Mouse (Mus musculus) lung, embryonic 16.5 days (tissue): ENCODE results near the gene Lsm3. TPM values are rescaled to one million over a fixed set of nuclear protein-coding genes. Genes with fewer than 3 reads are reported as not detected.

Source experiments
- ATAC-seq: fragments of 200-750 bp; cut with Nextera tagmentation; 2 replicates; pipeline ENCODE4 v1.8.0; 2017; ENCODE audit warnings: low read depth, mild to moderate bottlenecking, moderate library complexity
- H3K27ac ChIP-seq: fragments of 300-500 bp; sonication (generic); 2 replicates; pipeline ENCODE4 v1.5.1; 2014; ENCODE audit warnings: mild to moderate bottlenecking, control low read depth, low read length
- H3K27me3 ChIP-seq: fragments of 300-500 bp; sonication (generic); 2 replicates; pipeline ENCODE4 v1.6.1; 2014; ENCODE audit warnings: low read depth, low read length, mixed read lengths; ENCODE audit not compliant: control insufficient read depth, insufficient read depth
- H3K36me3 ChIP-seq: fragments of 300-500 bp; sonication (generic); 2 replicates; pipeline ENCODE4 v1.6.1; 2014; ENCODE audit warnings: low read length; ENCODE audit not compliant: control insufficient read depth, insufficient read depth
- H3K4me1 ChIP-seq: fragments of 300-500 bp; sonication (generic); replicated peaks from 2 replicates; pipeline ENCODE4 v1.6.1; 2014; ENCODE audit warnings: low read length, mixed read lengths; ENCODE audit not compliant: control insufficient read depth, insufficient read depth
- H3K4me2 ChIP-seq: fragments of 300-500 bp; sonication (generic); 2 replicates; pipeline ENCODE4 v1.6.1; 2014; ENCODE audit warnings: low read depth, low read length, control low read depth
- H3K4me3 ChIP-seq: fragments of 300-500 bp; sonication (generic); 2 replicates; pipeline ENCODE4 v1.5.1; 2014; ENCODE audit warnings: mild to moderate bottlenecking, low read length, control low read depth
- H3K9ac ChIP-seq: fragments of 300-500 bp; sonication (generic); 2 replicates; pipeline ENCODE4 v1.6.1; 2014; ENCODE audit warnings: low read length, control low read depth
- H3K9me3 ChIP-seq: fragments of 300-500 bp; sonication (generic); 2 replicates; pipeline ENCODE4 v1.6.1; 2016; ENCODE audit warnings: low read length; ENCODE audit not compliant: control insufficient read depth
- WGBS: fragments of 180-500 bp; shearing (Covaris S2); extraction: QIAGEN DNeasy Blood & Tissue Kit; methylation state at CpG from one replicate; pipeline ENCODE4 v1.1.7; 2014; 5-methylcytosine and 5-hydroxymethylcytosine counted together
- polyA plus RNA-seq: library from polyadenylated mRNA; unstranded; fragments of >200 nt; fragmentation: Nextera tagmentation; extraction: Ambion mirVana; gene quantifications from 2 replicates; pipeline ENCODE4 v1.2.1, GENCODE M21; 2015

The Lsm3 gene
- polyA plus RNA-seq, 1 experiment from 2014 or later: 255 TPM

DNA sequence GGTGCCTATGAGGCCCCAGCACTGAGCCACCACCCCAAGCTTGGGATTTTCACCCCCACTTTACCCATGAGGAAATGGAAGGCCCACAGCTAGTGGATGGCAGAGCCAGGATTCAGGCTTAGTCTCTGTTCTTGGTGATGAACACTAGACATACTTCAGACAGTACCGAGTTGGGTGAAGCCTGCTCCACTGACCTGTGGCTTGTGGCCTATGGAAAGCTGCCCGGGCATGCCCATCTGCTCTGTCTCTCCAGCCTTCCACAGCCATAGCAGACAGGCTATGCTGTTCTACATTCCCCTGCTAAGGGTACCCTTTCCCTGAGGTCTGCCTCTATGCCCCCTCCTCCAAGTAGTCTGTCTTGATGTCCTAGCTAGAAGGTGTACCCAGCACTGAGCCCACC, 39.2 kb upstream of the Lsm3 start:
- H3K27me3 ChIP-seq: no peaks in the 10 kb centered on the region
- no peak overlapping the region for H3K9ac ChIP-seq
- no peak overlapping the region for H3K27ac ChIP-seq
- no peaks in the 10 kb centered on the region for H3K9me3 ChIP-seq
- no peak overlapping the region for H3K4me2 ChIP-seq
- peaks cover 15% of the 10 kb centered on the region for H3K4me1 ChIP-seq
- 95% methylated on average over 2 of the region's 2 CpGs for WGBS
- peaks cover 27% of the 10 kb centered on the region for H3K36me3 ChIP-seq
- ATAC-seq: no peak
- H3K4me3 ChIP-seq: no peak overlapping the region

- H3K9ac ChIP-seq: no peak overlapping the region
- H3K27me3 ChIP-seq: no peaks in the 10 kb centered on the region
- no peaks in the 10 kb centered on the region for H3K4me1 ChIP-seq
- no peak overlapping the region for H3K4me3 ChIP-seq
- ATAC-seq: no peak
- no peak overlapping the region for H3K4me2 ChIP-seq
- no peak overlapping the region for H3K27ac ChIP-seq
- H3K9me3 ChIP-seq: no peaks in the 10 kb centered on the region
- peaks cover 67% of the 10 kb centered on the region for H3K36me3 ChIP-seq
- WGBS: 92% methylated on average over 2 of the region's 2 CpGs
Observed at GRCm38 (mm10) chr6:91483371-91483770, 32.4 kb upstream of the Lsm3 start.

GRCm38 (mm10) chr6:91486736-91487453, 28.8 kb upstream of the Lsm3 start:
- Histone ChIP-seq H3K4me1 (no peaks in the 10 kb centered on the region), H3K4me2 (no peak overlapping the region), H3K27ac (no peak overlapping the region), H3K36me3 (peaks cover 47% of the 10 kb centered on the region), H3K27me3 (no peaks in the 10 kb centered on the region), H3K9ac (no peak overlapping the region), H3K9me3 (no peaks in the 10 kb centered on the region), H3K4me3 (no peak overlapping the region)
- no peak for ATAC-seq
- 89% methylated on average over 15 of the region's 15 CpGs for WGBS

DNA sequence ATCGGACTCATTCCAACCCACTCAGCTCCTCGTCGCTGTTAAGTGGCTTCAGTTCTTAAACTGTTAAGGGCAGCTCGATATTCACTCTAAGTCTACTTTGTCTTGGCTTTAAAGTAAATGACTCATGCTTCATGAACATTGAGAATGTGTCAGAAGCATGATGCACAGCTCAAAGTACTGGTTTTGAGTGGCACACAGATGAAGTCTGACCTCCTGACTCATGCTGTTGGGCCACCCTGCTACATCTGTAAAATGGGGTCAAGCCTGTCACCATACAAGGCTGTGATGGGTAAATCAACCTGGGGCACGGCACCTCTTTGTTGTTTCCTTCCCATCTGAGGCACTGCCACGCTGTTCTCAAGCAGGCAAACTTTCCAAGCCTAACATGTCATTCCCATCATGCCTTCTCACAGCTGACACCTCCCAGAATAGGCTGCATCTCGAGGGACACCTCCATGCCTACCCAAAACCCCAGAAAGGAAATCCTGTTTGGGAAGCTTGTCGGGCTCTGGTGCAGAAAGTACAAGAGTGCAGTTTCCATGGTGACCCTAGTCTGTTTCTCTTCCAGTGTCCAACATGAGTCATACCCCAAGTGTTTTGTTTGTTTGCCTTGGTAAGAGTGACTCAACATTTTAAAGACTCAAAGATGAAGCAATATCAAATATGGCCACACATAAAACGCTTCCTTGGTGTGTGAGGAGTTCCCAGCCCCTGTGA, 27.1 kb upstream of the Lsm3 start:
- Histone ChIP-seq H3K4me2 (no peak overlapping the region), H3K27me3 (no peaks in the 10 kb centered on the region), H3K9ac (no peak overlapping the region), H3K36me3 (peaks cover 38% of the 10 kb centered on the region), H3K27ac (no peak overlapping the region), H3K4me1 (no peaks in the 10 kb centered on the region), H3K4me3 (no peak overlapping the region), H3K9me3 (no peaks in the 10 kb centered on the region)
- 64% methylated on average over 9 of the region's 9 CpGs for WGBS
- ATAC-seq: peak; percentile 57; the same call in 1 of the 2 replicates

- no peak for ATAC-seq
- no peak overlapping the region for H3K27ac ChIP-seq
- no peak overlapping the region for H3K9ac ChIP-seq
- no peak overlapping the region for H3K4me3 ChIP-seq
- H3K9me3 ChIP-seq: no peaks in the 10 kb centered on the region
- no peak overlapping the region for H3K4me2 ChIP-seq
- WGBS: 77% methylated on average over 10 of the region's 10 CpGs
- no peaks in the 10 kb centered on the region for H3K4me1 ChIP-seq
- no peaks in the 10 kb centered on the region for H3K27me3 ChIP-seq
- peaks cover 34% of the 10 kb centered on the region for H3K36me3 ChIP-seq
Observed at GRCm38 (mm10) chr6:91489872-91490271, 25.9 kb upstream of the Lsm3 start.

DNA sequence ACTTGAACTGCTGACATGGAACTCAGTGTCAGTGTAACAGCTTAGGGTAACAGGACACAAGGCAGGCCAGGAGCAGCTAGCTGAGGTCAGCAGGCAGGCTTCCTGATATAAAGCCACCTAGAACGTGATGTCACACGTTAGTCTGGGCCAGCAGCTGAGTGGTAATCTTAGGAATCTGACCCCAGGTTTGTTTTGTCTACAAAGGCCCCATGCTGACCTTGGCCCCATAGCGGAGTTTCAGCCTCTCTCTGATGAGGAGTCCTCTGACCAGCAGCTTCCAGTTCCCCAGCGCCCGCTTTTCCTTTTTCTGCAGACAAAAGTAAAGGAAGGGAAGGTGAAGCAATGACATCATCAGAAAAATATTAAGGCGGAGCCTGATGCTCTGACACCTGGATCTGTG, 24.7 kb upstream of the Lsm3 start:
- Histone ChIP-seq H3K27me3 (no peaks in the 10 kb centered on the region), H3K4me2 (no peak overlapping the region), H3K9me3 (no peaks in the 10 kb centered on the region), H3K27ac (no peak overlapping the region), H3K4me1 (no peaks in the 10 kb centered on the region), H3K36me3 (peaks cover 24% of the 10 kb centered on the region), H3K4me3 (no peak overlapping the region), H3K9ac (no peak overlapping the region)
- ATAC-seq: no peak
- WGBS: 51% methylated on average over 6 of the region's 6 CpGs

GRCm38 (mm10) chr6:91493053-91493452, 22.7 kb upstream of the Lsm3 start:
- Histone ChIP-seq H3K9me3 (no peaks in the 10 kb centered on the region), H3K27ac (no peak overlapping the region), H3K9ac (no peak overlapping the region), H3K4me3 (no peak overlapping the region), H3K27me3 (no peaks in the 10 kb centered on the region), H3K4me1 (no peaks in the 10 kb centered on the region), H3K36me3 (peaks cover 16% of the 10 kb centered on the region), H3K4me2 (no peak overlapping the region)
- ATAC-seq: no peak
- WGBS: 76% methylated on average over 10 of the region's 10 CpGs

DNA sequence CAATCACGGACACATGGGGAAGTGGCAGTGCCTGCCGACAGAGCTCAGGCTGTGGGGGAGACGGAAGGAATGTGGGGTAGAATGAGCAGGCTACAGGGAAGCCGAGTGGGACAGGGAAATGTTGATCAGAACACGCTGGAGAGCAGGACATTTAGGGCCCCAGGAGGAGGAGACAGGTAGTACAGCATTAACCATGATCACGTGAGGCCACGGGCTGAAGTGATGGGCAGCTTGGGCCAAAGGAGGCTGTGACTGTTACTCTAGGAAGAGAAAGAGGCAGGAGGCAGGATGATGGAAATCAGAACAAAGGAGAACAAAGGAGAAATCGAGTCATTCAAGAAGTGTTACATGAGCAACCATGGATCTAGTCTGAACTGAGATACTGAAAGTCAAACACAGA, 21.2 kb upstream of the Lsm3 start:
- Histone ChIP-seq H3K9ac (no peak overlapping the region), H3K9me3 (no peaks in the 10 kb centered on the region), H3K27ac (no peak overlapping the region), H3K36me3 (peaks cover 29% of the 10 kb centered on the region), H3K4me3 (no peak overlapping the region), H3K4me2 (no peak overlapping the region), H3K4me1 (no peaks in the 10 kb centered on the region), H3K27me3 (no peaks in the 10 kb centered on the region)
- no peak for ATAC-seq
- WGBS: 81% methylated on average over 8 of the region's 8 CpGs

DNA sequence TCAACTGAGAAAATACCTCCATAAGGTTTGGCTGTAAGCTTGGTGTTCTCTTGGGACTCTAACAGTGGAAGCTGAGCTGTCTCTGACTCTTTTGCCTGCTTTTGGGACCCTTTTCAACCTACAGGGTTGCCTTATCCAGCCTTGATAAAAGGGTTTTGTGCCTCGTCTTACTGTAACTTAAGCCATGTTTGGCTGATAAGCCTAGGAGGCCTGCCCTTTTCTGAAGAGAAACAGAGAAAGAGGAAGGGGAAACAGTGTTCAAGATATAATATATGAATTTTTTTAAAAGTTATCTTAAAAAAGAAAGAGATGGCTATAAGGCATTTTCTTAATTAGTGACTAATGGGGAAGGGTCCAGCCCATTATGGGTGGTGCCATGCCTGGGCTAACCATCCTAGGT, 12.4 kb upstream of the Lsm3 start:
- Histone ChIP-seq H3K9ac (no peak overlapping the region), H3K4me3 (no peak overlapping the region), H3K4me2 (no peak overlapping the region), H3K9me3 (no peaks in the 10 kb centered on the region), H3K27ac (no peak overlapping the region), H3K27me3 (no peaks in the 10 kb centered on the region), H3K4me1 (no peaks in the 10 kb centered on the region), H3K36me3 (peaks cover 56% of the 10 kb centered on the region)
- WGBS: 83% methylated on average over 1 of the region's 1 CpGs
- ATAC-seq: no peak
